15 mouse cellular contexts compared by ENCODE assay signal in the genomic region with DNA sequence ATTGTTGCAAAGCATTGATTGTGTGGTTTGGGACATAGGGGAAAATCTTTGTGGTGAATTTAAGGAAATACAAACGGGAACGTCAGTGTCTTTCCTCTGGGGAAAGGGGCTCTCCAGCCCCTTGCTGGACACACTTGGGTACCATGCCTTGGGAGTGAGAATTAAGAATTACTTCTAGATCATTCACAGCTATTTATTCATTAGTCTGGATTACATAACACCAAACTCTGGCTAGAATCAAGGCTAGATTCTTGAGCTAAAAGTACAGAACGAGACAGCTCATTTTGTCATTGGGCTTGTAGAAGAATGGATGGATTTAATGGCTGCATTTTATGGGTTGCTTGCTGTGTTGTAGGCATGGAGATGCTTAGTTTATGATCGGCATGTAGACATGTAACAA. TPM values are rescaled to one million over a fixed set of nuclear protein-coding genes. Genes with fewer than 3 reads are reported as not detected.
"Had no signal": no experiment of that assay in that cellular context is flagged by ENCODE, and none has a peak within 500 bp of the region (broad histone marks: within the 10 kb centered on the region; RNA-seq: fewer than 3 reads in every experiment).

No protein-coding gene starts in this region.

- H3K9ac ChIP-seq: limb, embryonic 12.5 days; liver, embryonic 13.5 days; lung, embryonic 15.5 days; midbrain, embryonic 15.5 days; neural tube, embryonic 13.5 days had no signal

- DNase-seq: kidney, adult 11 months; layer of hippocampus, adult 9-11 months; layer of hippocampus, postnatal 36 days; liver, embryonic 13.5 days; retina, postnatal 1 day; right cerebral cortex, postnatal 4 days; spleen, adult 18-20 months; thymus, adult 18-20 months; thymus, postnatal 14 days had no signal

- H3K36me3 ChIP-seq: midbrain, embryonic 15.5 days had no signal

- H3K9me3 ChIP-seq: limb, embryonic 12.5 days; liver, embryonic 13.5 days; lung, embryonic 15.5 days; midbrain, embryonic 15.5 days; neural tube, embryonic 13.5 days had no signal

- H3K4me3 ChIP-seq: limb, embryonic 12.5 days; liver, embryonic 13.5 days; lung, embryonic 15.5 days; midbrain, embryonic 15.5 days; neural tube, embryonic 13.5 days had no signal

- H3K27ac ChIP-seq: limb, embryonic 12.5 days; liver, embryonic 13.5 days; lung, embryonic 15.5 days; midbrain, embryonic 15.5 days; neural tube, embryonic 13.5 days had no signal

- H3K4me2 ChIP-seq: limb, embryonic 12.5 days; midbrain, embryonic 11.5 days; midbrain, embryonic 15.5 days; neural tube, embryonic 13.5 days had no signal

- ATAC-seq: midbrain, embryonic 15.5 days had no signal

- H3K27me3 ChIP-seq: limb, embryonic 12.5 days; liver, embryonic 13.5 days; lung, embryonic 15.5 days; midbrain, embryonic 15.5 days; neural tube, embryonic 13.5 days had no signal

RNA-seq across cellular contexts. Expression of a gene that starts 31.1 kb away (rescaled TPM):
- total RNA-seq: monocyte, adult 5-6 weeks had no signal
